ENCODE assay signal across 23 mouse cellular contexts in genomic region chr6:134664573-134664972, GRCm38 (mm10). TPM values are rescaled to one million over a fixed set of nuclear protein-coding genes. Genes with fewer than 3 reads are reported as not detected.
DNase-seq lines count a peak whose midpoint lies in the region; ATAC-seq and TF ChIP-seq lines count a peak whose summit lies in the region.
"Had no signal": no experiment of that assay in that cellular context is flagged by ENCODE, and none has a peak within 500 bp of the region (broad histone marks: within the 10 kb centered on the region; RNA-seq: fewer than 3 reads in every experiment).

No protein-coding gene starts in this region.

- H3K4me3 ChIP-seq in G1E (ENCODE audit: low read depth, low read length), result no peak overlapping the region
- no peak overlapping the region for H3K4me3 ChIP-seq in intestine, postnatal 0 days (ENCODE audit: low read depth, low read length)
- H3K4me3 ChIP-seq in liver, embryonic 14.5 days (ENCODE audit: insufficient read depth in 1 of 2, low read depth in 2 of 2, low read length in 2 of 2), result no peak overlapping the region
- no peak overlapping the region for H3K4me3 ChIP-seq in small intestine, adult 2 months (ENCODE audit: low read depth, low read length)
- H3K4me3 ChIP-seq in heart, embryonic 11.5 days (ENCODE audit: low read depth, low read length), result no peak overlapping the region
- H3K4me3 ChIP-seq: embryonic facial prominence, embryonic 15.5 days; heart, embryonic 10.5 days; hindbrain, embryonic 10.5 days; kidney, embryonic 15.5 days; limb, embryonic 12.5 days; megakaryocyte, embryonic 14.5 days; myocyte had no signal

- ATAC-seq in G1E (ENCODE audit: extremely low read depth, insufficient number of reproducible peaks, low FRiP score, poor library complexity, severe bottlenecking), result peak; percentile 23; the same call in 1 of the 2 replicates
- ATAC-seq in intestine, postnatal 0 days, result peak; percentile 29; the same call in 1 of the 2 replicates
- ATAC-seq in liver, embryonic 14.5 days (ENCODE audit: insufficient read depth), result peak; percentile 62
- ATAC-seq in heart, embryonic 11.5 days (replicated peaks; ENCODE audit: insufficient number of reproducible peaks, low FRiP score, low TSS enrichment), result no peak
- ATAC-seq: CD4-positive, CD25-positive, alpha-beta regulatory T cell, adult 4 months; forebrain, embryonic 14.5 days; hindbrain, embryonic 16.5 days had no signal

- no peak for TF ChIP-seq POLR2A in small intestine, adult 2 months (IDR thresholded peaks at IDR 0.05; ENCODE audit: low read depth, low read length)

- DNase-seq in G1E (ENCODE audit: low spot score), result no peak
- peak in 1 of 3 experiments; percentile 31 for DNase-seq in liver, embryonic 14.5 days (ENCODE audit: low read depth in 3 of 3, low spot score in 3 of 3)
- DNase-seq in natural killer cell, adult 2 months (ENCODE audit: low spot score in 2 of 2), result no peak
- DNase-seq in left cerebral cortex, postnatal 14 days (ENCODE audit: low spot score in 2 of 2), result no peak
- DNase-seq in embryo, embryonic 9.5 days (ENCODE audit: extremely low spot score), result no peak
- DNase-seq: adrenal gland, postnatal 36 days; cerebellum, adult 9-10 months; lung, embryonic 14.5 days; midbrain, embryonic 14.5 days; thymus, postnatal 25 days had no signal

- no peak for TF ChIP-seq CTCF in G1E (IDR thresholded peaks at IDR 0.05; ENCODE audit: low read depth, low read length)
- TF ChIP-seq CTCF in intestine, postnatal 0 days (IDR thresholded peaks at IDR 0.05; ENCODE audit: low read depth), result no peak
- no peak for TF ChIP-seq CTCF in liver, embryonic 14.5 days (IDR thresholded peaks at IDR 0.05; ENCODE audit: low read depth)
- TF ChIP-seq CTCF in small intestine, adult 2 months (IDR thresholded peaks at IDR 0.05; ENCODE audit: extremely low read depth, insufficient read length, insufficient replicate concordance, low read depth, low read length), result no peak

- peaks cover 12% of the 10 kb centered on the region for H3K36me3 ChIP-seq in G1E (replicated peaks)
- H3K36me3 ChIP-seq in intestine, postnatal 0 days (ENCODE audit: control insufficient read depth, insufficient read depth), result no peaks in the 10 kb centered on the region
- H3K36me3 ChIP-seq in liver, embryonic 14.5 days (replicated peaks; ENCODE audit: control insufficient read depth, insufficient read depth, low read depth), result no peaks in the 10 kb centered on the region
- H3K36me3 ChIP-seq in small intestine, adult 2 months (ENCODE audit: control insufficient read depth, insufficient read depth, low read length), result no peaks in the 10 kb centered on the region
- H3K36me3 ChIP-seq in heart, embryonic 11.5 days (ENCODE audit: control insufficient read depth, insufficient read depth, low read length), result no peaks in the 10 kb centered on the region
- H3K36me3 ChIP-seq: embryonic facial prominence, embryonic 15.5 days; heart, embryonic 10.5 days; hindbrain, embryonic 10.5 days; kidney, embryonic 15.5 days; limb, embryonic 12.5 days had no signal

- no peaks in the 10 kb centered on the region for H3K9me3 ChIP-seq in G1E (replicated peaks)
- no peaks in the 10 kb centered on the region for H3K9me3 ChIP-seq in intestine, postnatal 0 days (ENCODE audit: control insufficient read depth)
- H3K9me3 ChIP-seq in liver, embryonic 14.5 days (ENCODE audit: control insufficient read depth, low read length), result no peaks in the 10 kb centered on the region
- no peaks in the 10 kb centered on the region for H3K9me3 ChIP-seq in heart, embryonic 11.5 days (replicated peaks; ENCODE audit: control insufficient read depth, low read length)
- H3K9me3 ChIP-seq: embryonic facial prominence, embryonic 15.5 days; heart, embryonic 10.5 days; hindbrain, embryonic 10.5 days; kidney, embryonic 15.5 days; limb, embryonic 12.5 days; megakaryocyte, embryonic 14.5 days had no signal

- H3K27ac ChIP-seq in intestine, postnatal 0 days (ENCODE audit: low read depth, low read length), result no peak overlapping the region
- no peak overlapping the region for H3K27ac ChIP-seq in liver, embryonic 14.5 days
- H3K27ac ChIP-seq in small intestine, adult 2 months (ENCODE audit: insufficient read depth, low read depth, low read length), result peak overlapping the region; percentile 66; the same call in 1 of the 2 replicates
- H3K27ac ChIP-seq in heart, embryonic 11.5 days (ENCODE audit: low read depth, low read length), result no peak overlapping the region
- H3K27ac ChIP-seq: embryonic facial prominence, embryonic 15.5 days; heart, embryonic 10.5 days; hindbrain, embryonic 10.5 days; kidney, embryonic 15.5 days; limb, embryonic 12.5 days had no signal

- whole genome bisulfite sequencing in intestine, postnatal 0 days, result 40% methylated on average over 5 of the region's 5 CpGs
- 22% methylated on average over 5 of the region's 5 CpGs for WGBS in liver, embryonic 14.5 days (ENCODE audit: insufficient replicate concordance)
- 29% methylated on average over 5 of the region's 5 CpGs for WGBS in small intestine, adult 2 months
- 56% methylated on average over 5 of the region's 5 CpGs for WGBS in heart, embryonic 11.5 days (ENCODE audit: insufficient replicate concordance)

- intact Hi-C loops in left cerebral cortex, postnatal 14 days (cut with DNase I), result no loop called here

- H3K27me3 ChIP-seq in G1E (ENCODE audit: insufficient read depth, low read length), result no peaks in the 10 kb centered on the region
- H3K27me3 ChIP-seq in intestine, postnatal 0 days (replicated peaks; ENCODE audit: control insufficient read depth, insufficient read depth, low read length), result no peaks in the 10 kb centered on the region
- no peaks in the 10 kb centered on the region for H3K27me3 ChIP-seq in liver, embryonic 14.5 days (ENCODE audit: control insufficient read depth, insufficient read depth, low read length)
- no peaks in the 10 kb centered on the region for H3K27me3 ChIP-seq in small intestine, adult 2 months (ENCODE audit: control insufficient read depth, insufficient read depth, low read length)
- H3K27me3 ChIP-seq in heart, embryonic 11.5 days (ENCODE audit: control insufficient read depth, insufficient read depth, low read length), result no peaks in the 10 kb centered on the region
- H3K27me3 ChIP-seq: embryonic facial prominence, embryonic 15.5 days; kidney, embryonic 15.5 days; limb, embryonic 12.5 days; megakaryocyte, embryonic 14.5 days had no signal

- no peak for TF ChIP-seq EP300 in liver, embryonic 14.5 days (IDR thresholded peaks at IDR 0.05; ENCODE audit: low read depth)

- peak overlapping the region; percentile 30; the same call in 1 of the 2 replicates for H3K4me2 ChIP-seq in intestine, postnatal 0 days (replicated peaks; ENCODE audit: low read depth)
- H3K4me2 ChIP-seq in liver, embryonic 14.5 days (ENCODE audit: low read depth), result no peak overlapping the region; the same call in 1 of the 2 replicates
- H3K4me2 ChIP-seq in heart, embryonic 11.5 days, result no peak overlapping the region
- H3K4me2 ChIP-seq: embryonic facial prominence, embryonic 15.5 days; kidney, embryonic 15.5 days; limb, embryonic 12.5 days; lung, embryonic 14.5 days had no signal

- H3K9ac ChIP-seq in intestine, postnatal 0 days (ENCODE audit: low read depth, low read length), result no peak overlapping the region
- no peak overlapping the region for H3K9ac ChIP-seq in liver, embryonic 14.5 days (replicated peaks)
- H3K9ac ChIP-seq in heart, embryonic 11.5 days (ENCODE audit: low read depth, low read length), result no peak overlapping the region
- H3K9ac ChIP-seq: embryonic facial prominence, embryonic 15.5 days; kidney, embryonic 15.5 days; limb, embryonic 12.5 days; lung, embryonic 14.5 days had no signal

- peaks cover 62% of the 10 kb centered on the region for H3K4me1 ChIP-seq in G1E (ENCODE audit: insufficient read depth, low read depth, low read length)
- peaks cover 2% of the 10 kb centered on the region; the same call in 1 of the 2 replicates for H3K4me1 ChIP-seq in intestine, postnatal 0 days (replicated peaks; ENCODE audit: control insufficient read depth, insufficient read depth, low read length)
- H3K4me1 ChIP-seq in liver, embryonic 14.5 days (replicated peaks; ENCODE audit: control insufficient read depth in 2 of 2, insufficient read depth in 2 of 2, low read length in 1 of 2), result peaks cover 8 to 27% of the 10 kb centered on the region in 2 experiments; a peak in 3 of 4 replicates
- H3K4me1 ChIP-seq in small intestine, adult 2 months (ENCODE audit: control insufficient read depth, insufficient read depth, insufficient read length, low read length), result peaks cover 11% of the 10 kb centered on the region; the same call in 1 of the 2 replicates
- H3K4me1 ChIP-seq in heart, embryonic 11.5 days (ENCODE audit: control insufficient read depth, insufficient read depth, low read length), result peaks cover 7% of the 10 kb centered on the region; the same call in 1 of the 2 replicates
- H3K4me1 ChIP-seq: hindbrain, embryonic 10.5 days; limb, embryonic 12.5 days had no signal

RNA-seq across cellular contexts. Expression of gene Borcs5, which starts 25.3 kb away (rescaled TPM):
- total RNA-seq in G1E (2014; fragmentation: Nextera tagmentation) (18.8 and 19.6 TPM in 2 replicates), G1E (2017) (9.1 and 11.7 TPM in 2 replicates)
- 8.5 and 8.8 TPM in 2 replicates for polyA plus RNA-seq in G1E (2012)
- 13.5 and 15.1 TPM in 2 replicates for polyA plus RNA-seq in intestine, postnatal 0 days (2015; fragmentation: Nextera tagmentation; extraction: Ambion mirVana)
- 4.5 and 4.7 TPM in 2 replicates for polyA plus RNA-seq in liver, embryonic 14.5 days (2012; rRNA removed)
- 8.0 and 9.3 TPM in 2 replicates for polyA plus RNA-seq in liver, embryonic 14.5 days (2014; fragmentation: Nextera tagmentation; extraction: Ambion mirVana)
- 7.8 and 12.5 TPM in 2 replicates for polyA plus RNA-seq in small intestine, adult 2 months (2012; rRNA removed)
- polyA plus RNA-seq in heart, embryonic 11.5 days (2014; fragmentation: Nextera tagmentation; extraction: Ambion mirVana), result 15.1 and 16.0 TPM in 2 replicates
- 10 to 100 TPM; 28.3 to 30.9 TPM for total RNA-seq in left cerebral cortex, postnatal 14 days (2021)

RNA-seq across cellular contexts. Expression of gene Mansc1, which starts 32.3 kb away (rescaled TPM):
- not detected in 2 replicates for total RNA-seq in G1E (2014; fragmentation: Nextera tagmentation)
- 0.12 TPM in 1 of 2 replicates, not detected in the other for total RNA-seq in G1E (2017)
- not detected in 2 replicates for polyA plus RNA-seq in G1E (2012)
- 5.8 and 6.5 TPM in 2 replicates for polyA plus RNA-seq in intestine, postnatal 0 days (2015; fragmentation: Nextera tagmentation; extraction: Ambion mirVana)
- 0.55 and 0.56 TPM in 2 replicates for polyA plus RNA-seq in liver, embryonic 14.5 days (2012; rRNA removed)
- polyA plus RNA-seq in liver, embryonic 14.5 days (2014; fragmentation: Nextera tagmentation; extraction: Ambion mirVana), result 0.52 and 0.64 TPM in 2 replicates
- polyA plus RNA-seq in small intestine, adult 2 months (2012; rRNA removed), result 6.9 and 7.7 TPM in 2 replicates
- polyA plus RNA-seq in heart, embryonic 11.5 days (2014; fragmentation: Nextera tagmentation; extraction: Ambion mirVana), result 7.2 and 7.3 TPM in 2 replicates
- total RNA-seq in left cerebral cortex, postnatal 14 days (2021), result 1 to 10 TPM; 7.5 to 7.8 TPM
- polyA plus RNA-seq: myocyte had no signal
